Mouse (Mus musculus) ES-Bruce4 (cell line): ENCODE results near the gene Setd7. TPM values are rescaled to one million over a fixed set of nuclear protein-coding genes. Genes with fewer than 3 reads are reported as not detected.

Experiments used
- H3K27ac ChIP-seq: 2 replicates; pipeline ENCODE4 v1.5.1; 2012; ENCODE audit warnings: low read length, inconsistent platforms; ENCODE audit not compliant: insufficient read depth
- H3K27me3 ChIP-seq: 2 replicates; pipeline ENCODE4 v1.6.1; 2012; ENCODE audit warnings: mild to moderate bottlenecking, low read length, inconsistent platforms; ENCODE audit not compliant: control insufficient read depth, poor library complexity, insufficient read depth, severe bottlenecking
- H3K36me3 ChIP-seq: 2 replicates; pipeline ENCODE4 v1.6.1; 2012; ENCODE audit warnings: inconsistent platforms, mild to moderate bottlenecking, low read length, moderate library complexity; ENCODE audit not compliant: control insufficient read depth, poor library complexity, insufficient read depth, severe bottlenecking
- H3K4me1 ChIP-seq: one replicate; pipeline ENCODE4 v1.8.1; 2011; ENCODE audit warnings: low read length; ENCODE audit not compliant: control insufficient read depth, insufficient read depth
- H3K4me3 ChIP-seq: 2 replicates; pipeline ENCODE4 v1.5.1; 2011; ENCODE audit warnings: low read depth, mild to moderate bottlenecking, low read length
- H3K9ac ChIP-seq: 2 replicates; pipeline ENCODE4 v1.6.1; 2012; ENCODE audit warnings: low read depth, mild to moderate bottlenecking, inconsistent platforms; ENCODE audit not compliant: poor library complexity, severe bottlenecking
- H3K9me3 ChIP-seq: replicated peaks from 2 replicates; pipeline ENCODE4 v1.6.1; 2012; ENCODE audit warnings: mild to moderate bottlenecking, low read length, inconsistent platforms; ENCODE audit not compliant: control insufficient read depth, poor library complexity, insufficient read depth, severe bottlenecking
- CTCF ChIP-seq: IDR thresholded peaks from one replicate; pipeline ENCODE4 v1.8.1; 2011; ENCODE audit warnings: low read depth, low read length
- EP300 ChIP-seq: IDR thresholded peaks from 2 replicates; pipeline ENCODE4 v1.6.1; 2011; ENCODE audit warnings: low read depth, low read length; ENCODE audit not compliant: insufficient read depth
- POLR2A ChIP-seq: IDR thresholded peaks from one replicate; pipeline ENCODE4 v1.8.1; 2011; ENCODE audit warnings: low read length; ENCODE audit not compliant: insufficient read depth
- polyA plus RNA-seq: library from polyadenylated mRNA; stranded (reverse); fragments of >200 nt; gene quantifications from 2 replicates; pipeline ENCODE4 v1.2.4, GENCODE M21; 2011; ENCODE audit warnings: low read depth; ENCODE audit not compliant: missing spikeins, insufficient read depth, insufficient read length

Setd7 gene
- polyA plus RNA-seq, 1 experiment: 46.1 TPM

GRCm38 (mm10) chr3:51484370-51484769, 76.3 kb downstream of the Setd7 start:
- H3K4me1 ChIP-seq: no peaks in the 10 kb centered on the region
- no peaks in the 10 kb centered on the region for H3K36me3 ChIP-seq
- no peak overlapping the region for H3K27ac ChIP-seq
- peak overlapping the region; percentile 57 for H3K9ac ChIP-seq
- peak overlapping the region; percentile 84 for H3K4me3 ChIP-seq
- H3K9me3 ChIP-seq: no peaks in the 10 kb centered on the region
- no peak for TF ChIP-seq EP300
- TF ChIP-seq CTCF: no peak
- H3K27me3 ChIP-seq: no peaks in the 10 kb centered on the region

- peak within 1 kb of the TSS; percentile 76 for H3K9ac ChIP-seq
- H3K9me3 ChIP-seq: no peaks in the 10 kb centered on the region
- H3K36me3 ChIP-seq: no peaks in the 10 kb centered on the region
- peak within 1 kb of the TSS; percentile 84 for H3K4me3 ChIP-seq
- no peaks in the 10 kb centered on the region for H3K4me1 ChIP-seq
- H3K27me3 ChIP-seq: no peaks in the 10 kb centered on the region
- H3K27ac ChIP-seq: peak within 1 kb of the TSS; percentile 31; the same call in 1 of the 2 replicates
- TF ChIP-seq EP300: 0 out of 2 replicates have a peak, but pooled peaks have one; percentile 69
- TF ChIP-seq POLR2A: peak; percentile 93
- TF ChIP-seq CTCF: no peak
Measured at GRCm38 (mm10) chr3:51483741-51484359, 76.8 kb downstream of the Setd7 start, which contains the start of gene Rab33b. Gene Rab33b, plus strand, starts transcription at chr3:51483920.

- Histone ChIP-seq H3K27ac (no peak overlapping the region), H3K36me3 (no peaks in the 10 kb centered on the region), H3K4me3 (no peak overlapping the region), H3K4me1 (no peaks in the 10 kb centered on the region), H3K9me3 (no peaks in the 10 kb centered on the region), H3K9ac (peak overlapping the region; percentile 76), H3K27me3 (no peaks in the 10 kb centered on the region)
- TF ChIP-seq EP300 (no peak), POLR2A (no peak), CTCF (no peak)
Measured at GRCm38 (mm10) chr3:51482781-51483180, 77.9 kb downstream of the Setd7 start.

GRCm38 (mm10) chr3:51481881-51482280, 78.8 kb downstream of the Setd7 start:
- Histone ChIP-seq H3K4me1 (no peaks in the 10 kb centered on the region), H3K4me3 (no peak overlapping the region), H3K27me3 (no peaks in the 10 kb centered on the region), H3K27ac (no peak overlapping the region), H3K9me3 (no peaks in the 10 kb centered on the region), H3K9ac (no peak overlapping the region), H3K36me3 (no peaks in the 10 kb centered on the region)
- TF ChIP-seq EP300: no peak
- TF ChIP-seq POLR2A: no peak
- TF ChIP-seq CTCF: no peak

GRCm38 (mm10) chr3:51481059-51481458, 79.6 kb downstream of the Setd7 start:
- Histone ChIP-seq H3K27ac (no peak overlapping the region), H3K27me3 (no peaks in the 10 kb centered on the region), H3K9ac (no peak overlapping the region), H3K9me3 (no peaks in the 10 kb centered on the region), H3K4me1 (no peaks in the 10 kb centered on the region), H3K4me3 (no peak overlapping the region), H3K36me3 (no peaks in the 10 kb centered on the region)
- peak; percentile 41 for TF ChIP-seq CTCF
- no peak for TF ChIP-seq EP300

- TF ChIP-seq POLR2A (no peak), EP300 (no peak), CTCF (no peak)
- Histone ChIP-seq H3K9ac (no peak overlapping the region), H3K36me3 (no peaks in the 10 kb centered on the region), H3K27ac (no peak overlapping the region), H3K4me1 (no peaks in the 10 kb centered on the region), H3K9me3 (no peaks in the 10 kb centered on the region), H3K27me3 (no peaks in the 10 kb centered on the region), H3K4me3 (no peak overlapping the region)
Measured at GRCm38 (mm10) chr3:51479893-51480292, 80.8 kb downstream of the Setd7 start.
